Mouse (Mus musculus) midbrain, embryonic 13.5 days (tissue): ENCODE measurements around the gene Arhgdia. TPM values are rescaled to one million over a fixed set of nuclear protein-coding genes. Genes with fewer than 3 reads are reported as not detected.
"Not testable (repeated sequence)": the region's sequence is repeated elsewhere in the genome, so short reads cannot be mapped to it uniquely, and the experiment has no call there.

Source experiments
- ATAC-seq: fragments of 200-750 bp; cut with Nextera tagmentation; 2 replicates; pipeline ENCODE4 v1.8.0; 2017; ENCODE audit warnings: mild to moderate bottlenecking, moderate TSS enrichment, moderate library complexity
- H3K27ac ChIP-seq: fragments of 300-500 bp; sonication (generic); 2 replicates; pipeline ENCODE4 v1.5.1; 2015; ENCODE audit warnings: inconsistent platforms, mild to moderate bottlenecking, moderate library complexity
- H3K27me3 ChIP-seq: fragments of 300-500 bp; sonication (generic); 2 replicates; pipeline ENCODE4 v1.6.1; 2015; ENCODE audit warnings: mild to moderate bottlenecking, inconsistent platforms
- H3K36me3 ChIP-seq: fragments of 300-500 bp; sonication (generic); 2 replicates; pipeline ENCODE4 v1.6.1; 2015; ENCODE audit warnings: mild to moderate bottlenecking, inconsistent platforms
- H3K4me1 ChIP-seq: fragments of 300-500 bp; sonication (generic); replicated peaks from 2 replicates; pipeline ENCODE4 v1.6.1; 2015; ENCODE audit warnings: inconsistent platforms
- H3K4me2 ChIP-seq: fragments of 300-500 bp; sonication (generic); replicated peaks from 2 replicates; pipeline ENCODE4 v1.6.1; 2015; ENCODE audit warnings: moderate library complexity, mild to moderate bottlenecking, inconsistent platforms
- H3K4me3 ChIP-seq: fragments of 300-500 bp; sonication (generic); replicated peaks from 2 replicates; pipeline ENCODE4 v1.5.1; 2015; ENCODE audit warnings: mild to moderate bottlenecking, inconsistent platforms
- H3K9ac ChIP-seq: fragments of 300-500 bp; sonication (generic); replicated peaks from 2 replicates; pipeline ENCODE4 v1.6.1; 2015; ENCODE audit warnings: mild to moderate bottlenecking, inconsistent platforms
- H3K9me3 ChIP-seq: fragments of 300-500 bp; sonication (generic); 2 replicates; pipeline ENCODE4 v1.6.1; 2016; ENCODE audit warnings: mild to moderate bottlenecking, inconsistent platforms
- WGBS: fragments of 180-500 bp; shearing (Covaris S2); methylation state at CpG from one replicate; pipeline ENCODE4 v1.1.7; 2015; 5-methylcytosine and 5-hydroxymethylcytosine counted together
- polyA plus RNA-seq: library from polyadenylated mRNA; unstranded; fragments of >200 nt; fragmentation: Nextera tagmentation; extraction: Ambion mirVana; gene quantifications from 2 replicates; pipeline ENCODE4 v1.2.1, GENCODE M21; 2015

Arhgdia gene
- polyA plus RNA-seq, 1 experiment from 2014 or later, result 461 TPM

DNA sequence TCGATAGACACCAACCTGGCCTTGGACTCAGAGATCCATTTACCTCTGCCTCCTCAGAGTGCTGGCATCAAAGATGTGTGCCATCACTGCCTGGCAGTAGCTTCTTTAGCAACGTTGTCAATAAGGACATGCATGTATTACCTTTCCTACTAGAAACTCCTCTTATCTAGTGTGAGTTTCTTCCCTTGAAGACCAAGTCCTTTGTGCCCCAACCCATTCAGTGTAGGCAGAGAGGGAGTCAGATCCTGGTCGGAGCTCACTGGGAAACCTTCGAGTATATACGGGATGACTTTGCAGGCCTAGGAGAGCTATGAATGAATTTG lies 7.2 kb downstream of the Arhgdia start:
- Histone ChIP-seq H3K4me1 (peaks cover 36% of the 10 kb centered on the region), H3K27me3 (no peaks in the 10 kb centered on the region), H3K27ac (no peak overlapping the region), H3K9me3 (no peaks in the 10 kb centered on the region), H3K4me3 (peak overlapping the region; percentile 90), H3K36me3 (peaks cover 43% of the 10 kb centered on the region), H3K4me2 (peak overlapping the region; percentile 85), H3K9ac (peak overlapping the region; percentile 74)
- ATAC-seq, result no peak
- 47% methylated on average over 5 of the region's 5 CpGs for WGBS

DNA sequence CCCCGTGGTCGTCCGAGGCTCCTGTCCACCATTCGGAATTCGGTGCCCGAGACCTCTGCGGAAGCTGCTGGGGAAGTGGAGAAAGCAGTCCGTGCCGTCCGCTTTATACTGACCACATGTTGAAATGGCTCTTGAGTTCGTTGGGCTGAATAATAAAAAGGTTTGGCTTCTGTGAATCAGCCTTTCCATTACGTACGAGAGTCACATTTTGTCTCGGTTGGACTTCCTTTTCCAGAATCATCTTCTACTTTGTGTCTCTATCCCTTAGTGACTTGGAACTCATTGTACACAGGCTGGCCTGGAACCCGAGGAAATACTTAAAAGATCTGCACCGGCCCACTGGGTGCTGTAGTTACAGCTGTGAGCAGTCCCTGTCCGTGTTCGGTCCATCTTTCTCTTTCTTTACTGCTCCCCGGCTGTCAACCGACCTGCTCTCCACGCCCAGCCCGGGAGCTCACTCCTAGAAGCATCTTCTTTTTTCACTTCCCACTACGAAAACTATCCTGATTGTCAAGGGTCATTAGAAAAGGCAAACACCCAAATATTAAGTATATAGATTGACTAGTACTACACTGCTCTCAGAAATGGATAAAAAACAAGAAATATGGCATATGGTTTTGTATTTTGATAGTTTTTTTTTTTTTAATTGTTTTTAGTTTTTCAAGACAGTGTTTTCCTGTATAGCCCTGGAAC lies 7.7 kb downstream of the Arhgdia start:
- Histone ChIP-seq H3K27ac (peak overlapping the region; percentile 88), H3K36me3 (peaks cover 42% of the 10 kb centered on the region), H3K4me1 (peaks cover 31% of the 10 kb centered on the region), H3K27me3 (no peaks in the 10 kb centered on the region), H3K9me3 (no peaks in the 10 kb centered on the region), H3K9ac (peak overlapping the region; percentile 74), H3K4me2 (peak overlapping the region; percentile 85), H3K4me3 (peak overlapping the region; percentile 90)
- no peak; the same call in 1 of the 2 replicates for ATAC-seq
- under 1% methylated on average over 23 of the region's 23 CpGs for WGBS

DNA sequence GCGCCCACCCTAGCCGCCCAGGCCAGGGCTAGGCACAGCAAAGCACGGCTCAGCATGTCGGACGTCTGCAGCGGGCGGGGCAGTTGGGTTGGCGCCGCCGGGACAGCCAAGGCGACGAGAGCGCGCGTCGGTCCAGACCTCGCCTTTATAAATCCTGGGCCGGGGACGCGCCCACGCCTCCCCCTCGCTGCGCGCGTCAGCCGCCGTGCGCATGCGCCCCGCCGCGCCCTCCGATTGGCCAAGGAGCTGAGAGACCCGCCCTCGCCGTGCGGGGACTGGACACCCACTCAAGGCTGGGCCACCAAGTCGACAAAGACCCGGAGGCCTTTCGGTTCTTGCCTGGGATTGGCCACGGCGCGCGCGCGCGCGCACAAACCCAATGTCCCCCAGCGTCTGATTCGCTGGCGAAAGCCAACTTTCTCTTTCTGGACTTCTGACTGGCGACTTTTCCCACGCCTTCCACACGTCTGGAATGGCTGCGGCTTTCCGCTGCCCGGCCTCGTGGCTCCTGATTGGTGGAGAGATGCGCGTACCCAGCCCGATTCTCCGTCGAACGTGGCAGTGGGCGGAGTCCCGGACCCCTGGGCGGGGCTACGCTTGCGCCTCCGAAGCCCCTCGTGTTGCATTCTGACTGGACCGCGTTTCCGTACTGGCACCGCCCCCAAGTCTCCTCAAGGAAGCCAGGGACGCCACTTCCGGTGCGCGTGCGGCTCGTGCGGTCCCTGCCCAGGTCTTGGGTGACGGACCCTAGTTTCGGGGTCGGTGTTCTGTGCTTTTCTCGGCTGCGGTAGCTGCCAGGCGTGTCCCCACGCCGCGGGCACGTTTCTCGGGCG lies 8.5 kb downstream of the Arhgdia start, which contains the start of gene P4hb:
Gene P4hb (minus strand): TSS at position 502 of the 833 bp plus-strand sequence.
- Histone ChIP-seq H3K4me2 (peak within 1 kb of the TSS; percentile 91), H3K27me3 (no peaks in the 10 kb centered on the region), H3K4me1 (peaks cover 28% of the 10 kb centered on the region), H3K27ac (peak within 1 kb of the TSS; percentile 88), H3K4me3 (peak within 1 kb of the TSS; percentile 90), H3K9ac (peak within 1 kb of the TSS; percentile 83), H3K9me3 (no peaks in the 10 kb centered on the region), H3K36me3 (peaks cover 42% of the 10 kb centered on the region)
- peak; percentile 98 for ATAC-seq
- WGBS, result under 1% methylated on average over 93 of the region's 94 CpGs

DNA sequence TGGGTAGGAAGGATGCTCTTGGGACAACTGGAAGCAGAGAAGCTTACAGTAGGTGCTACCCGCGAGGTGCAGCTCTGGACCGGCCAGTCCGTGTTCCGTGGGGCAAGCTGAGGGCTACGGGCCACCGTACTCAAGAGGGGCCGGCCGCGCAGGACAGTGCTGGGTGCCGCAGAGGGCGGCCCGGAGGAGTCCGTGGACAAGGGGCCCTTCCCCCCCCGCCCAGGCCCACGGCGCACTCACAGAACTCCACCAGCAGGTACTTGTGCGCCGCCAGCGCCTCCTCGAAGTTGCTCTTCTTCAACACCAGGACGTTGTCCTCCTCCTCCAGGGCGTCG lies 9.0 kb downstream of the Arhgdia start:
- peaks cover 28% of the 10 kb centered on the region for H3K4me1 ChIP-seq
- H3K4me3 ChIP-seq, result peak overlapping the region; percentile 90
- ATAC-seq, result peak; percentile 53
- WGBS, result under 1% methylated on average over 22 of the region's 24 CpGs
- H3K27me3 ChIP-seq, result no peaks in the 10 kb centered on the region
- H3K36me3 ChIP-seq, result peaks cover 42% of the 10 kb centered on the region
- no peaks in the 10 kb centered on the region for H3K9me3 ChIP-seq
- peak overlapping the region; percentile 83 for H3K9ac ChIP-seq
- peak overlapping the region; percentile 88 for H3K27ac ChIP-seq
- H3K4me2 ChIP-seq, result peak overlapping the region; percentile 91

DNA sequence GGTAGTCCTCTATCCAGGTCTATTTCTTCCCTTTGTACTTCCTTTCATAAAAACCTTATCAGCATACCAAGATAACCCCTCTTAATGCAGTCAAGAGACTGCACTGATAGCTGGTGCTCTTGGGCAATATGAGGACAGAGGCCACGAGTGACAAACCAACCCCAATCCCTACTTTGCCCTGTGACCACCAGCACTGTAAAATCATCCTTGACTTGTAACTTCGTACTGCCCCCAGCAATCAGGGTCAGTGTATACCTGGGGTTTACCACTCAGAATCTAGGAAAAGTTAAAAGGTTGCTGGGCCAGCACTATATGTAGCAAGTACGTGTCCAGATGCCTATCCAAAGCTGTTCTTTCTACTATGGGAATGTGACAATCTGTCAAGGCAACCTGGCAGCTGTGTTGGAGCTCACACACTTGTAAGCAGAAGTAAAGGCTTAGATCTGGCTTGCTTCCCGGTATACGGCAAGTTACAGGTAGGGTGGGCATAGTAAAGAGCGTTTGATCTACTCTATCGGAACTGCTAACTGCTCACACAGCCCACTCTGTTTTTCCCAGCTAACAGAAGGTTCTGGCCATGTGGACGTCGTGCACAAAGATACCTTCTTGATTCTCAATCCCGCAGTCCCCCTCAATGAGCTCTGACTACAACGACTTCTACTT lies 9.5 kb downstream of the Arhgdia start:
- 17% methylated on average over 11 of the region's 11 CpGs for WGBS
- peak overlapping the region; percentile 83 for H3K9ac ChIP-seq
- ATAC-seq, result no peak
- H3K4me3 ChIP-seq, result peak overlapping the region; percentile 90
- no peaks in the 10 kb centered on the region for H3K9me3 ChIP-seq
- H3K27me3 ChIP-seq, result no peaks in the 10 kb centered on the region
- peaks cover 43% of the 10 kb centered on the region for H3K36me3 ChIP-seq
- peaks cover 28% of the 10 kb centered on the region for H3K4me1 ChIP-seq
- H3K27ac ChIP-seq, result peak overlapping the region; percentile 88; the same call in 1 of the 2 replicates
- peak overlapping the region; percentile 91 for H3K4me2 ChIP-seq

DNA sequence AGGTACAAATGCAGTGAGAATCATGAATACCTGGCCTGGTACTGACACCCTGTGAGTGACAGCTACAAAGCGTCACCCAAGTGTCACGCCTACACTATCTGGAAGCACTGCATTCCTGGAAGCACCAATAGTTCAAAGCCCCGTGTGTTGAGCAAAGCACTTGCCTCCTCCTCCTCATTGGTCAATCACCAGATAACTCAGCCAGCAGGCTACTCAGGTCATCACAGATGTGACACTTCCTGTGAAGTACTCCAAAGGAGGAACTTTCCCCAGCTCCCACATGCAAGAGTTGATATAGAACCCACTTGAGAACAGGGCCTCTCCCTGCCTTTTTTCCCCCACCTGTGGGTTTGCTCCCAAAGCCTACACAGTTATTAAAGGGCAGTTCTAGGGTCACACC lies 10.3 kb downstream of the Arhgdia start:
- Histone ChIP-seq H3K36me3 (peaks cover 50% of the 10 kb centered on the region), H3K4me2 (peak overlapping the region; percentile 91), H3K4me3 (peak overlapping the region; percentile 90), H3K9me3 (no peaks in the 10 kb centered on the region), H3K4me1 (peaks cover 28% of the 10 kb centered on the region), H3K9ac (peak overlapping the region; percentile 83), H3K27ac (no peak overlapping the region), H3K27me3 (no peaks in the 10 kb centered on the region)
- 89% methylated on average over 3 of the region's 3 CpGs for WGBS
- ATAC-seq, result no peak

DNA sequence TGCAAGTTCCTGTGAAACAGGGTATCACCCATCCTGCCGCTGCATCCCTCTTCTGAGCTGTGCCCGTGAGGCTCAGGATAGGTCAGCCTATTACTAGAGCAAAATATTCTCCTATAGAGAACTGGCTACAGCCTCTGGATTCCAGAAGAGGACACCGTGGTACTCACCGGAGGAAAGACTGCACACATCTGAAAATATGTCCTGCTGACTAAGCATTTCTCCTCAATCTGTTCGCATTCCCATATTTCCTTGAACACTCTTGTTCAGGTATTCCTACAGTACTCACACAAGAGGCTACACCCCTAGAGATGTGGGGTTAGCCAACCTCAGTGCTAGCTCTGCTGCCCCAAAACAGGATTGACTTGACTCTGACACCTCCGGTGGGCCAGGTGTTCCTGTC lies 13.1 kb downstream of the Arhgdia start:
- Histone ChIP-seq H3K4me3 (no peak overlapping the region), H3K27ac (no peak overlapping the region), H3K4me1 (peaks cover 14% of the 10 kb centered on the region), H3K9ac (no peak overlapping the region), H3K36me3 (peaks cover 78% of the 10 kb centered on the region), H3K27me3 (no peaks in the 10 kb centered on the region), H3K4me2 (no peak overlapping the region), H3K9me3 (no peaks in the 10 kb centered on the region)
- 95% methylated on average over 6 of the region's 6 CpGs for WGBS
- ATAC-seq, result no peak

DNA sequence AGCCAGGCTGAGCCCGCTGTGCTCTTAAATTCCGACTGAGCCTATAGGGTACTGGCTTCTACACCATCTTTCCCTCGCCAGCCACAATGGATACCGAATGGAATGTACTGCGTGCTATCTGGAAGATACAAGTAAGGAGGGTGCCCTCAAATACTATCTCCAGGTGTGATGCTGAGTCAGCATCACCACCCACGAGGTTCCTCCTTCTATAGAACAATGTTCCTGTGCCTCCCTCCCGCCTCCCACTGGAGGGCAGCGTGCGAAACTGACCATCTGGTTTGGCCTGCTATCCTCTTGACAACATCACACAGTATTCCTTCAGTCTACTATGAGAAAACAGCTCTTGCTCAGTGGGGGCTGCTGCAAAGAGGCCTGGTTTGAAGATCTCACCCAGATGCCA lies 16.3 kb downstream of the Arhgdia start:
- Histone ChIP-seq H3K4me3 (no peak overlapping the region), H3K4me1 (no peaks in the 10 kb centered on the region), H3K27ac (no peak overlapping the region), H3K9ac (no peak overlapping the region), H3K27me3 (no peaks in the 10 kb centered on the region), H3K36me3 (peaks cover 95% of the 10 kb centered on the region), H3K9me3 (no peaks in the 10 kb centered on the region), H3K4me2 (no peak overlapping the region)
- WGBS, result 90% methylated on average over 9 of the region's 9 CpGs
- ATAC-seq, result no peak

DNA sequence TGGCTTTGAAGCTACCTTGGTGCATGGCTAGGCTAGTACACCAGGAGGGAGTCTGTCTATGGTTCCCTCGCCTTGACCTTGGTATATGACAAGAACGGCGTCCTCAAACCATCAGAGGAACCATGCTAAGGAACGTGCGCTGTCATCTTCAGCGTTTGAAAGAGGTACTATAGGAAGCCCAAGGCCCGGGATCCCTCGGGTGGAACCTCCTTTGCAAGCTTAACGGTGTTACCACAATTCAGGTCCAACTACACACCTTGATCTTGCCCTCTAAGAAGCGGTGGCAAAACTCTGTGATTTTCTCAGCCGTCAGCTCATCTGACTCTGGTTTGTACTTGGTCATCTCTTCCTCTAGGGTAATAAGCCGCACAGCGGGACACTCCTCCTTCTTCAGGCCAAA lies 18.5 kb downstream of the Arhgdia start:
- Histone ChIP-seq H3K27me3 (no peaks in the 10 kb centered on the region), H3K4me1 (no peaks in the 10 kb centered on the region), H3K9me3 (no peaks in the 10 kb centered on the region), H3K4me3 (no peak overlapping the region), H3K9ac (no peak overlapping the region), H3K27ac (no peak overlapping the region), H3K4me2 (no peak overlapping the region), H3K36me3 (peaks cover 92% of the 10 kb centered on the region)
- 97% methylated on average over 13 of the region's 13 CpGs for WGBS
- ATAC-seq, result no peak

DNA sequence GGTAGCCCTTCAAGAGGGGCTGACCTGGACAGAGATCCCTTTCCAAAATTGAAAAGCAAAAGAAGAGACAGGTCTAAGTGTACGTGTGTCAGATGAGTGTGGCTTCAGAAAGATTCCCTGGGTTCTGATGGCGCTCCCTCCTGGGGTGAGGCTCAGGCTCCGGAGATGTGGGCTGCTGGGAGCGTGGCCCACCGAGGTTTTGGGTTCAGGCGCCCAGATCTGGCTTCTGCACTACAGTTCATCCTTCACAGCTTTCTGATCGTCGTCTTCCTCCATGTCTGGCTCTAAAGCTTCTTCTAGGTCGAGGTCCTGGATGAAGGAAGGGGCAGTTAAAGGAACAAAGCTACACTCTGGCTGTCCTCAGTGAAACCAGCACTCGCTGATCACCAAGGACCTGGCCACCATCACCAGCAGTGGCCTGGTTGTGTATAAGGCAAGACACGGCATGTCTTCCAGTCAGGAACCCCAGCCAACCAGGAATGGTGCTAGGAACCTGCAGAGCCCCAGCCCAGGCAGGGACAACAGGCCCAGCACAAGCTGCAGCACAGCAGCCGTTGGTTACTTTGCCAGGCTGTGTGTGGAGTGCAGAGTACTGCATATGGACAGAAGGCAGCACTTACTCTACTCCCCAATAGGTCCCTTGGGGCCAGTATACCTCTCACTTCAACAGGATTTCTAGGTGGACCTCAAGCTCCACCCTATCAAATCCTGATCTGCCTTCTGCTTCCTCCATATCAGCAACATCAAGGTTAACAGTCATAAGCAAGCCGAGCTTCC lies 20.3 kb downstream of the Arhgdia start:
- H3K27ac ChIP-seq, result no peak overlapping the region
- H3K27me3 ChIP-seq, result no peaks in the 10 kb centered on the region
- H3K4me2 ChIP-seq, result no peak overlapping the region
- peaks cover 74% of the 10 kb centered on the region for H3K36me3 ChIP-seq
- ATAC-seq, result no peak
- no peak overlapping the region for H3K9ac ChIP-seq
- WGBS, result 96% methylated on average over 13 of the region's 13 CpGs
- H3K4me1 ChIP-seq, result no peaks in the 10 kb centered on the region
- H3K9me3 ChIP-seq, result no peaks in the 10 kb centered on the region
- no peak overlapping the region for H3K4me3 ChIP-seq

DNA sequence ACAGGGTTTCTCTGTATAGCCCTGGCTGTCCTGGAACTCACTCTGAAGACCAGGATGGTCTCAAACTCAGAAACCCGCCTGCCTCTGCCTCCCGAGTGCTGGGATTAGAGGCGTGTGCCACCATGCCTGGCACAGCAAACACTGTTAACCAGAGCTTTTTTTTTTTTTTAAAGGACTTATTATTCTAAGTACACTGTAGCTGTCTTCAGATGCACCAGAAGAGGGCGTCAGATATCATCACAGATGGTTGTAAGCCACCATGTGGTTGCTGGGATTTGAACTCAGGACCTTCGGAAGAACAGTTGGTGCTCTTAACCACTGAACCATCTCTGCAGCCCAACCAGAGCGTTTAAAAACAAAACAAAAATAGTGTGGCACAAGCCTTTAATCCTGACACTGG lies 22.6 kb downstream of the Arhgdia start:
- H3K27me3 ChIP-seq, H3K4me3 ChIP-seq, ATAC-seq, H3K27ac ChIP-seq, H3K9me3 ChIP-seq, H3K4me1 ChIP-seq, H3K4me2 ChIP-seq, H3K9ac ChIP-seq: not testable (repeated sequence)
- peaks cover 52% of the 10 kb centered on the region for H3K36me3 ChIP-seq
- WGBS, result 91% methylated on average over 6 of the region's 6 CpGs
